Mouse (Mus musculus) liver, postnatal 0 days (tissue): ENCODE measurements at regions not wholly inside any gene's neighbourhood (a gene's known extent, or its start where the extent isn't known, plus 50 kb on each side); places are given as distances from the start of the nearest gene placed in this dataset.
A peak's percentile ranks its signal among the peaks of the same experiment; 100 is the strongest.

Source experiments
- CTCF ChIP-seq: sonication (generic); IDR thresholded peaks from 2 replicates; pipeline ENCODE4 v1.5.1; 2016; ENCODE audit warnings: antibody characterized with exemption, low read depth
- EP300 ChIP-seq: IDR thresholded peaks from 2 replicates; pipeline ENCODE4 v1.6.1; 2016; ENCODE audit warnings: antibody characterized with exemption, low read depth, mild to moderate bottlenecking

- TF ChIP-seq CTCF: peak; percentile 46
- TF ChIP-seq EP300: no peak
Observed at GRCm38 (mm10) chr5:149917374-149917773, 101.1 kb upstream of the Rxfp2 start.
